Mouse (Mus musculus) thymus, adult 2 months (tissue): ENCODE measurements around the gene Tra2b.

Experiments used
- CTCF ChIP-seq: fragments of 200-500 bp; IDR thresholded peaks from 2 replicates; pipeline ENCODE4 v1.5.1; 2012; ENCODE audit warnings: mild to moderate bottlenecking, control low read depth, low read length, moderate library complexity, borderline replicate concordance; ENCODE audit not compliant: control insufficient read depth, poor library complexity, insufficient read depth; ENCODE audit errors: extremely low read depth
- POLR2A ChIP-seq: fragments of 200-500 bp; IDR thresholded peaks from 2 replicates; pipeline ENCODE4 v1.6.1; 2012; ENCODE audit warnings: mild to moderate bottlenecking, low read length, control low read depth, moderate library complexity; ENCODE audit not compliant: control insufficient read depth, poor library complexity, insufficient read depth; ENCODE audit errors: extremely low read depth

DNA sequence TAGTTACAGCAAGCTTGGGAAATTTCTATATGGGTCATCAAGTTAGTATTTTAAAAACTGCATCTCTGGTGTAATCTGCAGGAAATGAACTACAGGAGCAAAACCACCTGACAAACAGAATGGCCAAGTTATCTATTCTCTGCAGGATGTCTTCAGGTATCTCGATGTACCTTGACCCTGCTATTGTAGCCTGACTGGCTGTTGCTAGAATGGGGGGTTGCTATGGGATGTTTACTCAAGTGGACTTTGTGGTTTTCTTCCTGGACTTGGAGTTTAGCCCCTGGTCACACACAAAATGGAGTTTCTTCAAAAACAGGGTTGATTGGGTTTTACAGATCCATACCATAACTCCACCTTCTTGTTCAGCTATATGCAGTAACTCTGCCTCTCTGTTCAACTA is 62.3 kb downstream of the Tra2b start:
- no peak for TF ChIP-seq CTCF
- no peak for TF ChIP-seq POLR2A
